Mouse (Mus musculus): ENCODE results near the gene Ift80. TPM values are rescaled to one million over a fixed set of nuclear protein-coding genes. Genes with fewer than 3 reads are reported as not detected.

The Ift80 gene
- polyA plus RNA-seq, 1 experiment from 2014 or later = 17.6 TPM

DNA sequence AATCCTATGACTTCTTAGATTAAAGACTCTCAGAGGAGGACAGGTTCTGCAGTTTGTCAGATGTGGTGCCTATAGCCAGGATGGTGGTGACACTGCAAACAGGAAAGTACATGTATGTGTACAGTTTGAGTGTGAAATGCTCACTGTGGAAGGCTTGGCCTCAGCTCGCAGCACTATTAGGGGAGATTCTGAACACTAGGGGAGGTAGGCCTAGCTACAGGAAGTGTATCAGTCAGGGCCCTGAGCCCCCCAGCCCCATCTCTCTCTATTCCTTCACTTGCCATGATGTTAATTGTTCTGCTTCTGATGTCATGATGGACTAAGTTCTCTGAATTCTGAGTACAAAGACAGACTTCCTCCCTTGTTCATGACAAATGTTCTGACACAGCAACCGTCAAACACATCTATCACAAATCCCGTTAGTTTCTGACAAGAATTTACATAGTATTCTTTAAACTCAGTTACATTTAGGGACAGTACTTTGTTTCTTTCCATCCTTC, 35.2 kb downstream of the Ift80 start:
- Histone ChIP-seq H3K4me2 (no peak overlapping the region), H3K4me3 (ENCODE audit: low read depth, low read length) (no peak overlapping the region), H3K27me3 (ENCODE audit: insufficient read depth, low read length) (no peaks in the 10 kb centered on the region), H3K4me1 (ENCODE audit: insufficient read depth) (no peaks in the 10 kb centered on the region), H3K9ac (no peak overlapping the region), H3K36me3 (ENCODE audit: insufficient read depth) (peaks cover 8% of the 10 kb centered on the region; the same call in 1 of the 2 replicates), H3K9me3 (ENCODE audit: low read depth, low read length) (no peaks in the 10 kb centered on the region; the same call in 1 of the 2 replicates), H3K27ac (ENCODE audit: low read depth) (no peak overlapping the region)
- 66% methylated on average over 3 of the region's 3 CpGs for WGBS
- TF ChIP-seq CTCF (IDR thresholded peaks at IDR 0.05; ENCODE audit: low read depth) = no peak
- DNase-seq = no peak
- ATAC-seq (ENCODE audit: insufficient read depth) = no peak

DNA sequence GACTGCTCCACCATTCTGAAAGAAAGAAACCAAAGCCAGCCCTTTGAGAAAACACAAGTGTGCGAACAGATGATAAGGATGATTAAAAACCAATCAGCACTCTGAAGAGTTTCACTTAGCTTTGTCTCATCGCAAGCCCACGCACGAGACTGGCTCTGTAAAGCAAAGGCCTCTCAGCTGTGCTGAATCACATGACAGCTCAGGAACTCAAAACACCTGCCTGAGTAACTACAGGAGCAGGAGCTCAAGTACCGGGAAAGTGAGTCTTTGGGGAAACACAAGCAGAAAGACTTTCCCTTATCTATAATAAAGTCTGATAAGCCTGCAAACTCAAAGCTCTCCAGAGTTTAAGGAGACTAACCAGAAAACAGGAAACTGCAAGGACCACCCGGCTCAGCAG, 37.0 kb downstream of the Ift80 start:
- WGBS = 36% methylated on average over 6 of the region's 6 CpGs
- H3K27ac ChIP-seq (ENCODE audit: low read depth) = no peak overlapping the region
- ATAC-seq (ENCODE audit: insufficient read depth) = peak; percentile 69

DNA sequence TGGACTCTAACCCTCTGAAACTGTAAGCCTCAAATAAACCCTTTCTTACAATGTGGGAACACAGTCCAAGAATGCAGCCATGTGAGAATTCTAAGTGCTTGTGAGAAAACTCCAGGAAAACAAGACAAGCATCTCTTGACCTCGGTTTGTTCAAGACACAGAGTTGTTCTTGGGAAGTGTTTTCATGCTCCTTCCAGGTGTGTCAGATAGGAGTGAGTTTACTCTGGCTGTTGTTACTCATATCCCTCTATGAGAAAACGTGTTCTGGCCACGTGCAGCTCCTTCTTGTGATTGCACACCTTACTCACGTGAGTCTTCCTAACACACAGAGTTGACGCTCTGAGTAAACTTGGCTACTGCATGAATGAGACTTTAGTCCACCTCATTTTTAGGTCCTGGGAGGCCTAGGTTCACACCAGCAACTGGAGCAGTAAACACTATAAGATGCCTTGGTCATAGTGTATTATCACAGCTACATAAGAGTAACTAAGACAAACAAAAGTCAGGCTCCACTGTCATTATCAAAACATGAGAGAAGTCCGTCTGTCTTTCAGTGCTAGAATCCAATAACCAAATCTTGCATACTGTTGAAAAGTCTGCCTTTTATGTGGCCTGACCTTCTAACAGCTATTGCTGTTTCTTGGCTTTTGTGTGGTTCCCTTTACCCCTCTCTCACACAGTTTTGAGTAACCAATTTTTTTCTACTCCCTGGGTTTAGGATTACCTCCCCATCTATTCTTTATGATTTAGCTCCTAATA, 37.7 kb downstream of the Ift80 start:
- Histone ChIP-seq H3K4me1 (ENCODE audit: insufficient read depth) (no peaks in the 10 kb centered on the region), H3K9me3 (ENCODE audit: low read depth, low read length) (no peaks in the 10 kb centered on the region; the same call in 1 of the 2 replicates), H3K36me3 (ENCODE audit: insufficient read depth) (peaks cover 16% of the 10 kb centered on the region; the same call in 1 of the 2 replicates), H3K27me3 (ENCODE audit: insufficient read depth, low read length) (no peaks in the 10 kb centered on the region), H3K27ac (ENCODE audit: low read depth) (no peak overlapping the region), H3K9ac (no peak overlapping the region), H3K4me3 (ENCODE audit: low read depth, low read length) (no peak overlapping the region), H3K4me2 (no peak overlapping the region)
- ATAC-seq (ENCODE audit: insufficient read depth) (no peak), DNase-seq (no peak)
- no peak for TF ChIP-seq CTCF (IDR thresholded peaks at IDR 0.05; ENCODE audit: low read depth)
- WGBS = 85% methylated on average over 6 of the region's 6 CpGs

More for the DNA sequence above, 37.0 kb downstream of the Ift80 start:
- no peaks in the 10 kb centered on the region; the same call in 1 of the 2 replicates for H3K9me3 ChIP-seq (ENCODE audit: low read depth, low read length)
- DNase-seq = peak; percentile 39
- no peak for TF ChIP-seq CTCF (IDR thresholded peaks at IDR 0.05; ENCODE audit: low read depth)
- H3K36me3 ChIP-seq (ENCODE audit: insufficient read depth) = peaks cover 11% of the 10 kb centered on the region; the same call in 1 of the 2 replicates
- H3K27me3 ChIP-seq (ENCODE audit: insufficient read depth, low read length) = no peaks in the 10 kb centered on the region
- H3K4me2 ChIP-seq = no peak overlapping the region
- no peaks in the 10 kb centered on the region for H3K4me1 ChIP-seq (ENCODE audit: insufficient read depth)
- no peak overlapping the region for H3K4me3 ChIP-seq (ENCODE audit: low read depth, low read length)
- H3K9ac ChIP-seq = no peak overlapping the region

DNA sequence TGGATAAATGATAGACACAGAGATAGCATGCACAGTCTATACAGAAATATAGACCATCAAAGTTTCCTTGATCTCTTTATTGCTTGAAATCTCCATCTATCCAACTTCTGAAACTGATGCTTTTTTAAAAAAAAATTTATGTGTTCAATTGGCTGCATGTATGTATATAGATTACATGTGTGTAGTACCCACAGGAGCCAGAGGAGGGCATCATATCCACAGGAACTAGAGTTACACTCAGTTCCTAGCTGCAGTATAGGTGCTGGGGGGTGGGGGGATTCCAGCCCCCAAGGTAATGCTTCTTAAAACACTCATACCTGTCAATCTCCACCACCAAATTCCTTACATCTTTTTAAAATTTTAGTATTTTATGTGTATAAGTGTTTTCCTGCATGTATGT, 39.7 kb downstream of the Ift80 start:
- ATAC-seq (ENCODE audit: insufficient read depth) (no peak), DNase-seq (peak; percentile 44)
- H3K4me3 ChIP-seq (ENCODE audit: low read depth, low read length) = no peak overlapping the region
- H3K9me3 ChIP-seq (ENCODE audit: low read depth, low read length) = no peaks in the 10 kb centered on the region; the same call in 1 of the 2 replicates
- peak; percentile 47 for TF ChIP-seq CTCF (IDR thresholded peaks at IDR 0.05; ENCODE audit: low read depth)
- peaks cover 24% of the 10 kb centered on the region; the same call in 1 of the 2 replicates for H3K36me3 ChIP-seq (ENCODE audit: insufficient read depth)
- H3K9ac ChIP-seq = no peak overlapping the region
- H3K4me1 ChIP-seq (ENCODE audit: insufficient read depth) = no peaks in the 10 kb centered on the region
- no peaks in the 10 kb centered on the region for H3K27me3 ChIP-seq (ENCODE audit: insufficient read depth, low read length)
- H3K4me2 ChIP-seq = no peak overlapping the region
- H3K27ac ChIP-seq (ENCODE audit: low read depth) = no peak overlapping the region

DNA sequence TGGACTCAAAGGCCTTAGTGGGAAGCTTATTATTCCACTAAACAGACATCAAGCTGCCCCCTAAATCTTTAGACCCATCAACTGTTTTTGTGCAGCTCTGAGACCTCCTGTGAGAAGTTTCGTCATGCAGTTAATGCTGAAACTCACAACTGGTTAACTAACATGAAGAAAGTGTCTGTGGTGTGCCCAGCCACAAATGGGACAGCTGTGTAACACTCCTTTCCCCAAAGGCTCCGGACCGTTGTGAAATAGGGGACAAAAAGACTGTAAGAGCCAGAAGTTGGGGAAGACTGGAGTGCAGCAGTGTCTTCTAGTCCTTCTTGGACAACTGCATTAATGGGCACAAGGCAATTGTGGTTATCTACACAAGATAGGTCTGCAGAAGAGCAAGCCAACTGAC, 47.0 kb downstream of the Ift80 start:
- DNase-seq = no peak
- Histone ChIP-seq H3K36me3 (ENCODE audit: insufficient read depth) (peaks cover 12% of the 10 kb centered on the region; the same call in 1 of the 2 replicates), H3K27ac (ENCODE audit: low read depth) (no peak overlapping the region), H3K9ac (no peak overlapping the region), H3K4me2 (no peak overlapping the region), H3K4me1 (ENCODE audit: insufficient read depth) (no peaks in the 10 kb centered on the region), H3K9me3 (ENCODE audit: low read depth, low read length) (no peaks in the 10 kb centered on the region), H3K4me3 (ENCODE audit: low read depth, low read length) (no peak overlapping the region), H3K27me3 (ENCODE audit: insufficient read depth, low read length) (no peaks in the 10 kb centered on the region)
- no peak for TF ChIP-seq CTCF (IDR thresholded peaks at IDR 0.05; ENCODE audit: low read depth)
- WGBS = 86% methylated on average over 3 of the region's 3 CpGs
- ATAC-seq (ENCODE audit: insufficient read depth) = no peak

DNA sequence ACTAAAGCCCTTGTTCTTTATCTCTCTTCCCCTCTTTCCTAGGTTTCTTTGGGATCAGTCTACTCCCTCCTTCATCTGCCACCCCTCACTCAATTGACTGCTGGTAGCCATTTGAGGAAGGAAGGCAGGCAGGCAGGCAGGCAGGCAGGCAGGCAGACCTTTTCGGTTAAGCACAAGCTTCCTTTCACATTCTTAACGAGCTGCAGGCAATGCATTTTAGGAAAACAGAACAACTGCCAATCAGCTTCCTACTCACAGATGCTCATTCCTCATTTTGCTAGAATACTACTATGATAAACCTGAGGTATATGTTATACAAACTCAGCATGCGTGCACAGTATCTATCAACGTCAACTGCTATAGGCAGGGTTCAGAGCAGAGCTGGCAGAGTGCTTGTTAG, 47.9 kb downstream of the Ift80 start:
- no peaks in the 10 kb centered on the region for H3K27me3 ChIP-seq (ENCODE audit: insufficient read depth, low read length)
- H3K9ac ChIP-seq = no peak overlapping the region
- ATAC-seq (ENCODE audit: insufficient read depth) = no peak
- DNase-seq = no peak
- H3K36me3 ChIP-seq (ENCODE audit: insufficient read depth) = peaks cover 7% of the 10 kb centered on the region; the same call in 1 of the 2 replicates
- H3K4me2 ChIP-seq = no peak overlapping the region
- no peak overlapping the region for H3K4me3 ChIP-seq (ENCODE audit: low read depth, low read length)
- H3K9me3 ChIP-seq (ENCODE audit: low read depth, low read length) = no peaks in the 10 kb centered on the region
- 42% methylated on average over 4 of the region's 4 CpGs for WGBS
- no peak for TF ChIP-seq CTCF (IDR thresholded peaks at IDR 0.05; ENCODE audit: low read depth)
- H3K27ac ChIP-seq (ENCODE audit: low read depth) = no peak overlapping the region
- H3K4me1 ChIP-seq (ENCODE audit: insufficient read depth) = no peaks in the 10 kb centered on the region

DNA sequence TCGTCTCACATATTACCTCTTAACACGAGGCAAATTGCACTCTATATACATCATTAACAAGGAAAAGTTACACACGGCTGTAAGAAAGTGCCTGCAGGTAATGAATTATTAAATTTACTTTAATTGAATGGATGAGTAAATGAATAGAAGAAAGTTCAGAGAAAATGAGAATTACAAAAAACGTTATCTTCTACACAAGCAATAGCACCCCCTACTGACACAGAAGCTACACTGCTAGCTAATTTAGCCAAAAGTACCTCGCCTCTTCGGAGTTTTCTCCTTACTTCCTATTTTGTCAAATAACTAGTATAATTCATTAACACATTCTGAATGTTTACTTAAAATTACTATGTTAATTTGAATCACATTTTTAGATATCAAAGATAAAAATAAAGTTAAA, 49.9 kb downstream of the Ift80 start:
- H3K27me3 ChIP-seq (ENCODE audit: insufficient read depth, low read length) = no peaks in the 10 kb centered on the region
- no peak overlapping the region for H3K27ac ChIP-seq (ENCODE audit: low read depth)
- H3K36me3 ChIP-seq (ENCODE audit: insufficient read depth) = peaks cover under 1% of the 10 kb centered on the region; the same call in 1 of the 2 replicates
- H3K4me2 ChIP-seq = no peak overlapping the region
- ATAC-seq (ENCODE audit: insufficient read depth) (no peak), DNase-seq (peak; percentile 83)
- peak; percentile 63 for TF ChIP-seq CTCF (IDR thresholded peaks at IDR 0.05; ENCODE audit: low read depth)
- no peak overlapping the region for H3K9ac ChIP-seq
- WGBS = 55% methylated on average over 6 of the region's 6 CpGs
- H3K9me3 ChIP-seq (ENCODE audit: low read depth, low read length) = no peaks in the 10 kb centered on the region
- no peak overlapping the region for H3K4me3 ChIP-seq (ENCODE audit: low read depth, low read length)
- H3K4me1 ChIP-seq (ENCODE audit: insufficient read depth) = no peaks in the 10 kb centered on the region
